Mouse (Mus musculus) kidney, postnatal 4 days (tissue): ENCODE results near the gene Mcu.

ENCODE experiments used
- DNase-seq, 2 experiments: peaks; one replicate each; pipeline ENCODE4 v3.0.0; 2021; ENCODE audit warnings: mixed read lengths in 2 of 2

The Mcu gene

GRCm38 (mm10) chr10:59527819-59528218, 88.7 kb downstream of the Mcu start:
- no peak for DNase-seq

GRCm38 (mm10) chr10:59527311-59527710, 89.2 kb downstream of the Mcu start:
- no peak for DNase-seq

- DNase-seq, result no peak
These were observed 91.8 kb downstream of the Mcu start for GRCm38 (mm10) chr10:59524675-59525074.

GRCm38 (mm10) chr10:59523826-59524331, 92.6 kb downstream of the Mcu start:
- no peak for DNase-seq

- no peak for DNase-seq
These were observed 95.8 kb downstream of the Mcu start for GRCm38 (mm10) chr10:59520701-59521100.

- no peak for DNase-seq
These were observed 97.1 kb downstream of the Mcu start for GRCm38 (mm10) chr10:59519411-59519810.

GRCm38 (mm10) chr10:59517201-59517600, 99.3 kb downstream of the Mcu start:
- DNase-seq, result no peak

GRCm38 (mm10) chr10:59514739-59515464, 101.6 kb downstream of the Mcu start:
- peak in 1 of 2 experiments; percentile 20 for DNase-seq

GRCm38 (mm10) chr10:59512173-59512572, 104.3 kb downstream of the Mcu start:
- no peak for DNase-seq

GRCm38 (mm10) chr10:59511427-59511963, 105.0 kb downstream of the Mcu start:
- DNase-seq, result peak in 1 of 2 experiments; percentile 51

GRCm38 (mm10) chr10:59510713-59511426, 105.6 kb downstream of the Mcu start:
- DNase-seq, result peak; percentile 27 to 40

- DNase-seq, result no peak
These were observed 107.3 kb downstream of the Mcu start for GRCm38 (mm10) chr10:59509197-59509596.

GRCm38 (mm10) chr10:59506711-59507110, 109.8 kb downstream of the Mcu start:
- DNase-seq, result no peak

GRCm38 (mm10) chr10:59504291-59504690, 112.2 kb downstream of the Mcu start:
- DNase-seq, result peak in 1 of 2 experiments; percentile 34

GRCm38 (mm10) chr10:59503433-59504210, 112.9 kb downstream of the Mcu start:
- DNase-seq, result peak; percentile 61 to 75

- DNase-seq, result no peak
These were observed 114.1 kb downstream of the Mcu start for GRCm38 (mm10) chr10:59502381-59502780.

GRCm38 (mm10) chr10:59501761-59502160, 114.7 kb downstream of the Mcu start:
- no peak for DNase-seq

GRCm38 (mm10) chr10:59500225-59500624, 116.3 kb downstream of the Mcu start:
- no peak for DNase-seq

GRCm38 (mm10) chr10:59497019-59497418, 119.5 kb downstream of the Mcu start:
- DNase-seq, result no peak

- DNase-seq, result no peak
These were observed 121.6 kb downstream of the Mcu start for GRCm38 (mm10) chr10:59494917-59495316.

GRCm38 (mm10) chr10:59494044-59494443, 122.4 kb downstream of the Mcu start:
- peak in 1 of 2 experiments; percentile 44 for DNase-seq

- DNase-seq, result peak in 1 of 2 experiments; percentile 50
These were observed 125.6 kb downstream of the Mcu start for GRCm38 (mm10) chr10:59490920-59491319.

- DNase-seq, result no peak
These were observed 127.1 kb downstream of the Mcu start for GRCm38 (mm10) chr10:59489411-59489810.
